Comparison of ENCODE assay signal across 21 mouse cellular contexts in genomic region chr1:140264696-140265095, GRCm38 (mm10). TPM values are rescaled to one million over a fixed set of nuclear protein-coding genes. Genes with fewer than 3 reads are reported as not detected.
DNase-seq lines count a peak whose midpoint lies in the region; ATAC-seq and TF ChIP-seq lines count a peak whose summit lies in the region.
"Had no signal": no experiment of that assay in that cellular context is flagged by ENCODE, and none has a peak within 500 bp of the region (broad histone marks: within the 10 kb centered on the region; RNA-seq: fewer than 3 reads in every experiment).

No protein-coding gene starts in this region.

- H3K36me3 ChIP-seq in kidney, embryonic 15.5 days = no peaks in the 10 kb centered on the region
- no peaks in the 10 kb centered on the region for H3K36me3 ChIP-seq in lung, postnatal 0 days (ENCODE audit: insufficient read depth, low read length)
- H3K36me3 ChIP-seq: embryonic facial prominence, embryonic 15.5 days; heart, embryonic 13.5 days; limb, embryonic 15.5 days had no signal

- WGBS in kidney, embryonic 15.5 days = 69% methylated on average over 3 of the region's 3 CpGs
- WGBS in lung, postnatal 0 days = 56% methylated on average over 3 of the region's 3 CpGs

- no peak for TF ChIP-seq EP300 in lung, postnatal 0 days (IDR thresholded peaks at IDR 0.05)

- no peak for TF ChIP-seq CTCF in gastrocnemius, adult 2 months (IDR thresholded peaks at IDR 0.05)
- TF ChIP-seq CTCF in lung, postnatal 0 days (IDR thresholded peaks at IDR 0.05) = no peak

- no peaks in the 10 kb centered on the region for H3K9me3 ChIP-seq in kidney, embryonic 15.5 days (replicated peaks)
- no peaks in the 10 kb centered on the region for H3K9me3 ChIP-seq in lung, postnatal 0 days (ENCODE audit: low read length)
- H3K9me3 ChIP-seq: embryonic facial prominence, embryonic 15.5 days; heart, embryonic 13.5 days; limb, embryonic 15.5 days had no signal

- intact Hi-C loops in gastrocnemius, adult 2 months (cut with DNase I) = no loop called here

- no peak overlapping the region for H3K9ac ChIP-seq in kidney, embryonic 15.5 days
- H3K9ac ChIP-seq in lung, postnatal 0 days (replicated peaks; ENCODE audit: low read depth) = no peak overlapping the region
- H3K9ac ChIP-seq: embryonic facial prominence, embryonic 15.5 days; forebrain, postnatal 0 days; heart, embryonic 13.5 days; limb, embryonic 15.5 days had no signal

- 0 out of 2 replicates have a peak, but pooled peaks cover 8% of the 10 kb centered on the region for H3K4me1 ChIP-seq in kidney, embryonic 15.5 days
- no peaks in the 10 kb centered on the region for H3K4me1 ChIP-seq in lung, postnatal 0 days (ENCODE audit: insufficient read depth, low read depth, low read length)
- H3K4me1 ChIP-seq: embryonic facial prominence, embryonic 15.5 days; limb, embryonic 15.5 days had no signal

- H3K4me3 ChIP-seq in gastrocnemius, adult 2 months = no peak overlapping the region
- no peak overlapping the region for H3K4me3 ChIP-seq in kidney, embryonic 15.5 days (replicated peaks)
- no peak overlapping the region for H3K4me3 ChIP-seq in lung, postnatal 0 days (ENCODE audit: low read depth, low read length)
- H3K4me3 ChIP-seq: embryonic facial prominence, embryonic 15.5 days; heart, embryonic 13.5 days; limb, embryonic 15.5 days had no signal

- peak overlapping the region; percentile 20; the same call in 1 of the 2 replicates for H3K27ac ChIP-seq in gastrocnemius, adult 2 months
- no peak overlapping the region for H3K27ac ChIP-seq in kidney, embryonic 15.5 days
- no peak overlapping the region for H3K27ac ChIP-seq in lung, postnatal 0 days (ENCODE audit: low read length)
- H3K27ac ChIP-seq: embryonic facial prominence, embryonic 15.5 days; heart, embryonic 13.5 days; limb, embryonic 15.5 days had no signal

- DNase-seq in gastrocnemius, adult 2 months = peak; percentile 35
- no peak for DNase-seq in gastrocnemius, postnatal 4 days (ENCODE audit: low spot score in 2 of 2)
- peak; percentile 27 for DNase-seq in kidney, postnatal 10 days
- DNase-seq in lung, adult 18-20 months = peak; percentile 7 to 18
- DNase-seq in lung, postnatal 0 days (ENCODE audit: low spot score) = no peak
- DNase-seq in lung, postnatal 36 days = peak; percentile 24
- no peak for DNase-seq in urinary bladder, adult 18-20 months (ENCODE audit: low spot score in 2 of 2)
- DNase-seq: cerebellum, adult 2 months; forebrain, postnatal 0 days; kidney, adult 11 months; layer of hippocampus, postnatal 36 days; right cerebral cortex, postnatal 14 days; spleen, adult 18-20 months; thymus, adult 18-20 months; thymus, postnatal 4 days had no signal

- no peak for ATAC-seq in kidney, embryonic 15.5 days (replicated peaks; ENCODE audit: low FRiP score)
- no peak for ATAC-seq in lung, postnatal 0 days
- ATAC-seq: forebrain, postnatal 0 days; midbrain, embryonic 16.5 days had no signal

- no peak overlapping the region for H3K4me2 ChIP-seq in kidney, embryonic 15.5 days
- no peak overlapping the region for H3K4me2 ChIP-seq in lung, postnatal 0 days (replicated peaks; ENCODE audit: low read depth, low read length)
- H3K4me2 ChIP-seq: embryonic facial prominence, embryonic 15.5 days; heart, embryonic 13.5 days; limb, embryonic 15.5 days had no signal

- H3K27me3 ChIP-seq in kidney, embryonic 15.5 days = no peaks in the 10 kb centered on the region
- H3K27me3 ChIP-seq in lung, postnatal 0 days (replicated peaks; ENCODE audit: insufficient read depth, low read length) = no peaks in the 10 kb centered on the region
- H3K27me3 ChIP-seq: embryonic facial prominence, embryonic 15.5 days; heart, embryonic 13.5 days; limb, embryonic 15.5 days had no signal

RNA-seq across cellular contexts. Expression of gene Kcnt2, which starts 18.7 kb away (rescaled TPM):
- under 1 TPM; 0.45 to 0.56 TPM for total RNA-seq in gastrocnemius, adult 2 months (2021)
- total RNA-seq in gastrocnemius, postnatal 4 days (2021) = 1 to 10 TPM; 2.4 TPM
- 3.1 and 3.8 TPM in 2 replicates for polyA plus RNA-seq in kidney, embryonic 15.5 days (2015; fragmentation: Nextera tagmentation; extraction: Ambion mirVana)
- polyA plus RNA-seq in lung, postnatal 0 days (2015; fragmentation: Nextera tagmentation; extraction: Ambion mirVana) = not detected in 2 replicates
- total RNA-seq: neutrophil, adult 5-6 weeks had no signal

Comparison
In these comparisons a context has a peak if more than half of its experiments do, and no peak if none do; other contexts are left out.
1. DNase-seq: peak in gastrocnemius, adult 2 months (single experiment), kidney, postnatal 10 days (single experiment), lung, adult 18-20 months (2 of 2) and lung, postnatal 36 days (single experiment); none in gastrocnemius, postnatal 4 days (0 of 2), lung, postnatal 0 days (single experiment) and urinary bladder, adult 18-20 months (0 of 2).